Mouse (Mus musculus): ENCODE results near the gene Pptc7. TPM values are rescaled to one million over a fixed set of nuclear protein-coding genes. Genes with fewer than 3 reads are reported as not detected.

The Pptc7 gene
- polyA plus RNA-seq, 1 experiment from 2014 or later: 12.3 TPM

- no peaks in the 10 kb centered on the region for H3K9me3 ChIP-seq (replicated peaks; ENCODE audit: control insufficient read depth, low read length)
- 60% methylated on average over 3 of the region's 3 CpGs for WGBS (ENCODE audit: insufficient replicate concordance)
- ATAC-seq (replicated peaks; ENCODE audit: insufficient number of reproducible peaks, low FRiP score, low TSS enrichment): no peak
- H3K27ac ChIP-seq (ENCODE audit: low read depth, low read length): no peak overlapping the region
- no peaks in the 10 kb centered on the region for H3K27me3 ChIP-seq (ENCODE audit: control insufficient read depth, insufficient read depth, low read length)
- H3K4me3 ChIP-seq (ENCODE audit: low read depth, low read length): no peak overlapping the region
- no peak overlapping the region for H3K9ac ChIP-seq (ENCODE audit: low read depth, low read length)
- H3K36me3 ChIP-seq (ENCODE audit: control insufficient read depth, insufficient read depth, low read length): no peaks in the 10 kb centered on the region
- peaks cover 3% of the 10 kb centered on the region; the same call in 1 of the 2 replicates for H3K4me1 ChIP-seq (ENCODE audit: control insufficient read depth, insufficient read depth, low read length)
- no peak overlapping the region for H3K4me2 ChIP-seq
Measured at GRCm38 (mm10) chr5:122245186-122245585, 39.0 kb upstream of the Pptc7 start.

GRCm38 (mm10) chr5:122246547-122247167 lies 37.5 kb upstream of the Pptc7 start:
- no peak for ATAC-seq (replicated peaks; ENCODE audit: insufficient number of reproducible peaks, low FRiP score, low TSS enrichment)
- Histone ChIP-seq H3K36me3 (ENCODE audit: control insufficient read depth, insufficient read depth, low read length) (no peaks in the 10 kb centered on the region), H3K9me3 (replicated peaks; ENCODE audit: control insufficient read depth, low read length) (no peaks in the 10 kb centered on the region), H3K9ac (ENCODE audit: low read depth, low read length) (no peak overlapping the region), H3K27me3 (ENCODE audit: control insufficient read depth, insufficient read depth, low read length) (no peaks in the 10 kb centered on the region), H3K4me3 (ENCODE audit: low read depth, low read length) (no peak overlapping the region), H3K4me2 (no peak overlapping the region), H3K4me1 (ENCODE audit: control insufficient read depth, insufficient read depth, low read length) (peaks cover 3% of the 10 kb centered on the region; the same call in 1 of the 2 replicates), H3K27ac (ENCODE audit: low read depth, low read length) (no peak overlapping the region)
- 86% methylated on average over 10 of the region's 10 CpGs for WGBS (ENCODE audit: insufficient replicate concordance)

- no peak overlapping the region for H3K4me2 ChIP-seq
- H3K36me3 ChIP-seq (ENCODE audit: control insufficient read depth, insufficient read depth, low read length): no peaks in the 10 kb centered on the region
- no peak overlapping the region for H3K27ac ChIP-seq (ENCODE audit: low read depth, low read length)
- H3K9me3 ChIP-seq (replicated peaks; ENCODE audit: control insufficient read depth, low read length): no peaks in the 10 kb centered on the region
- H3K9ac ChIP-seq (ENCODE audit: low read depth, low read length): no peak overlapping the region
- no peak overlapping the region for H3K4me3 ChIP-seq (ENCODE audit: low read depth, low read length)
- ATAC-seq (replicated peaks; ENCODE audit: insufficient number of reproducible peaks, low FRiP score, low TSS enrichment): no peak
- 66% methylated on average over 11 of the region's 11 CpGs for WGBS (ENCODE audit: insufficient replicate concordance)
- H3K27me3 ChIP-seq (ENCODE audit: control insufficient read depth, insufficient read depth, low read length): no peaks in the 10 kb centered on the region
- H3K4me1 ChIP-seq (ENCODE audit: control insufficient read depth, insufficient read depth, low read length): peaks cover 3% of the 10 kb centered on the region; the same call in 1 of the 2 replicates
Measured at GRCm38 (mm10) chr5:122247529-122247928, 36.6 kb upstream of the Pptc7 start.

GRCm38 (mm10) chr5:122247934-122248333 lies 36.2 kb upstream of the Pptc7 start:
- Histone ChIP-seq H3K4me3 (ENCODE audit: low read depth, low read length) (no peak overlapping the region), H3K4me1 (ENCODE audit: control insufficient read depth, insufficient read depth, low read length) (peaks cover 3% of the 10 kb centered on the region; the same call in 1 of the 2 replicates), H3K4me2 (no peak overlapping the region), H3K27me3 (ENCODE audit: control insufficient read depth, insufficient read depth, low read length) (no peaks in the 10 kb centered on the region), H3K9ac (ENCODE audit: low read depth, low read length) (no peak overlapping the region), H3K36me3 (ENCODE audit: control insufficient read depth, insufficient read depth, low read length) (0 out of 2 replicates have a peak, but pooled peaks cover 3% of the 10 kb centered on the region), H3K27ac (ENCODE audit: low read depth, low read length) (no peak overlapping the region), H3K9me3 (replicated peaks; ENCODE audit: control insufficient read depth, low read length) (no peaks in the 10 kb centered on the region)
- ATAC-seq (replicated peaks; ENCODE audit: insufficient number of reproducible peaks, low FRiP score, low TSS enrichment): no peak
- 82% methylated on average over 7 of the region's 7 CpGs for WGBS (ENCODE audit: insufficient replicate concordance)

- H3K4me2 ChIP-seq: no peak overlapping the region
- H3K36me3 ChIP-seq (ENCODE audit: control insufficient read depth, insufficient read depth, low read length): 0 out of 2 replicates have a peak, but pooled peaks cover 3% of the 10 kb centered on the region
- no peak overlapping the region for H3K9ac ChIP-seq (ENCODE audit: low read depth, low read length)
- ATAC-seq (replicated peaks; ENCODE audit: insufficient number of reproducible peaks, low FRiP score, low TSS enrichment): no peak
- 87% methylated on average over 4 of the region's 4 CpGs for WGBS (ENCODE audit: insufficient replicate concordance)
- no peak overlapping the region for H3K27ac ChIP-seq (ENCODE audit: low read depth, low read length)
- no peaks in the 10 kb centered on the region for H3K9me3 ChIP-seq (replicated peaks; ENCODE audit: control insufficient read depth, low read length)
- no peaks in the 10 kb centered on the region for H3K27me3 ChIP-seq (ENCODE audit: control insufficient read depth, insufficient read depth, low read length)
- no peak overlapping the region for H3K4me3 ChIP-seq (ENCODE audit: low read depth, low read length)
- H3K4me1 ChIP-seq (ENCODE audit: control insufficient read depth, insufficient read depth, low read length): peaks cover 3% of the 10 kb centered on the region; the same call in 1 of the 2 replicates
Measured at GRCm38 (mm10) chr5:122249281-122249680, 34.9 kb upstream of the Pptc7 start.

- Histone ChIP-seq H3K4me2 (no peak overlapping the region), H3K27ac (ENCODE audit: low read depth, low read length) (no peak overlapping the region), H3K4me1 (ENCODE audit: control insufficient read depth, insufficient read depth, low read length) (peaks cover 3% of the 10 kb centered on the region; the same call in 1 of the 2 replicates), H3K9me3 (replicated peaks; ENCODE audit: control insufficient read depth, low read length) (no peaks in the 10 kb centered on the region), H3K27me3 (ENCODE audit: control insufficient read depth, insufficient read depth, low read length) (no peaks in the 10 kb centered on the region), H3K9ac (ENCODE audit: low read depth, low read length) (no peak overlapping the region), H3K4me3 (ENCODE audit: low read depth, low read length) (no peak overlapping the region), H3K36me3 (ENCODE audit: control insufficient read depth, insufficient read depth, low read length) (peaks cover 16% of the 10 kb centered on the region)
- WGBS (ENCODE audit: insufficient replicate concordance): 88% methylated on average over 17 of the region's 17 CpGs
- no peak for ATAC-seq (replicated peaks; ENCODE audit: insufficient number of reproducible peaks, low FRiP score, low TSS enrichment)
Measured at GRCm38 (mm10) chr5:122251895-122252606, 32.1 kb upstream of the Pptc7 start.

GRCm38 (mm10) chr5:122258027-122258741 lies 26.0 kb upstream of the Pptc7 start:
- no peak overlapping the region for H3K4me3 ChIP-seq (ENCODE audit: low read depth, low read length)
- no peaks in the 10 kb centered on the region for H3K9me3 ChIP-seq (replicated peaks; ENCODE audit: control insufficient read depth, low read length)
- H3K4me2 ChIP-seq: no peak overlapping the region
- no peaks in the 10 kb centered on the region for H3K4me1 ChIP-seq (ENCODE audit: control insufficient read depth, insufficient read depth, low read length)
- 60% methylated on average over 6 of the region's 6 CpGs for WGBS (ENCODE audit: insufficient replicate concordance)
- H3K27me3 ChIP-seq (ENCODE audit: control insufficient read depth, insufficient read depth, low read length): no peaks in the 10 kb centered on the region
- peaks cover 18% of the 10 kb centered on the region for H3K36me3 ChIP-seq (ENCODE audit: control insufficient read depth, insufficient read depth, low read length)
- H3K9ac ChIP-seq (ENCODE audit: low read depth, low read length): no peak overlapping the region
- H3K27ac ChIP-seq (ENCODE audit: low read depth, low read length): peak overlapping the region; percentile 31; the same call in 1 of the 2 replicates
- no peak for ATAC-seq (replicated peaks; ENCODE audit: insufficient number of reproducible peaks, low FRiP score, low TSS enrichment)

GRCm38 (mm10) chr5:122262104-122262503 lies 22.1 kb upstream of the Pptc7 start:
- ATAC-seq (replicated peaks; ENCODE audit: insufficient number of reproducible peaks, low FRiP score, low TSS enrichment): no peak
- Histone ChIP-seq H3K4me1 (ENCODE audit: control insufficient read depth, insufficient read depth, low read length) (peaks cover 5% of the 10 kb centered on the region; the same call in 1 of the 2 replicates), H3K9me3 (replicated peaks; ENCODE audit: control insufficient read depth, low read length) (no peaks in the 10 kb centered on the region), H3K27me3 (ENCODE audit: control insufficient read depth, insufficient read depth, low read length) (no peaks in the 10 kb centered on the region), H3K9ac (ENCODE audit: low read depth, low read length) (no peak overlapping the region), H3K27ac (ENCODE audit: low read depth, low read length) (no peak overlapping the region), H3K36me3 (ENCODE audit: control insufficient read depth, insufficient read depth, low read length) (peaks cover 5% of the 10 kb centered on the region; the same call in 1 of the 2 replicates), H3K4me2 (no peak overlapping the region), H3K4me3 (ENCODE audit: low read depth, low read length) (no peak overlapping the region)
- 48% methylated on average over 7 of the region's 7 CpGs for WGBS (ENCODE audit: insufficient replicate concordance)
